Mouse (Mus musculus) heart, postnatal 25 days (tissue): ENCODE results near the gene Ube2e2. TPM values are rescaled to one million over a fixed set of nuclear protein-coding genes. Genes with fewer than 3 reads are reported as not detected.
"Not testable (repeated sequence)": the region's sequence is repeated elsewhere in the genome, so short reads cannot be mapped to it uniquely, and the experiment has no call there.

Experiments used
- DNase-seq: peaks from one replicate; pipeline ENCODE4 v3.0.0; 2022; ENCODE audit warnings: low spot score
- intact Hi-C: fragments of 180-260 bp; cut with DNase I; formaldehyde crosslinking; loops from one replicate; pipeline ENCODE4 v1.15.1; 2025
- total RNA-seq, 2 experiments: library from RNA; stranded (reverse); gene quantifications; 2 replicates each; pipeline ENCODE4 v1.2.3; 2021

Ube2e2 gene
- total RNA-seq, 2 experiments from 2014 or later: 14.3 to 15.3 TPM

DNA sequence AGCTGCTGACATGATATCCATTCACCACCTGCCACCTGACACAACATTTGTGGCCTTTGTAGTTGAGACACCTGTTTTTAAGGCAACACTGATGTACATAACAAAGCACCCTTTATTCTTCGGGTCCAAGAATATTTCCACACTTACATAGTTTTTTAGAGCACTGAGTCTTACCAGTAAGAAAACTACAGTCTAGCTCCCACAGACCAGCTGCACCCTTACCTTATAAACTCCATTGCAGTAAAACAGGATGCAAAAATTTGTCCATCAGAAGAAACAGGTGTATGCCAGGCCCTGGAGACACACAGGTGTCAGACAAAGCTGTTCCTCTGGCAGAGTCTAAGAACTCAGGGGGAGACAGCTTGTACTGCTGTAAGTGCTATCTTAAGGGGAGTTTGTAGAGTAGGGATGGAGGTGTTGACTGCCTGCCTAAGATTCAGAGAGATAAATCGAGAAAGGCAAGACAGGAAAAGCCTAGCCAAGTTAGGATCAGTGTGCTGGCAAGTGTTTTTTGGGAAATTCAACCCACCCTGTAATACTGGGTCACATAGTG is 244.9 kb downstream of the Ube2e2 start:
- no peak for DNase-seq
- intact Hi-C loops: no loop called here

DNA sequence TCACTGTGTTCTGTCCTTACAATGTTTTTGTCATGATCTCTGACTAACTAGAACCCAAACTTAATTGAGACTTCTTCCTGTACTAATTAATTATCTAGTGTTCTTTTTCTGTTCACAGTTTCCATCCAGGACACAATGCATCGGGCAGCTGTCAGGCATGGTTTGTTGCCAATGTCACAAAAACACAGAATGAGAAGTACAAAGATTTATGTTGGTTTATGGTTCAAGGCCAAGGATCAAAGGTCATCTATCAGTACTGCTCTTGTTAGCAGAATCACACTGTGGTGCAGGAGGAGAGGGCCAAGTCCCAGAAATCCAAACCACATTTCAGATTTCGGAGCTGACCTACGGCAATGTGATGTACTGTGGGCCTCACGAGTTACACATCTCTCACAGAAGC is 252.4 kb downstream of the Ube2e2 start:
- intact Hi-C loops: no loop called here
- no peak for DNase-seq

DNA sequence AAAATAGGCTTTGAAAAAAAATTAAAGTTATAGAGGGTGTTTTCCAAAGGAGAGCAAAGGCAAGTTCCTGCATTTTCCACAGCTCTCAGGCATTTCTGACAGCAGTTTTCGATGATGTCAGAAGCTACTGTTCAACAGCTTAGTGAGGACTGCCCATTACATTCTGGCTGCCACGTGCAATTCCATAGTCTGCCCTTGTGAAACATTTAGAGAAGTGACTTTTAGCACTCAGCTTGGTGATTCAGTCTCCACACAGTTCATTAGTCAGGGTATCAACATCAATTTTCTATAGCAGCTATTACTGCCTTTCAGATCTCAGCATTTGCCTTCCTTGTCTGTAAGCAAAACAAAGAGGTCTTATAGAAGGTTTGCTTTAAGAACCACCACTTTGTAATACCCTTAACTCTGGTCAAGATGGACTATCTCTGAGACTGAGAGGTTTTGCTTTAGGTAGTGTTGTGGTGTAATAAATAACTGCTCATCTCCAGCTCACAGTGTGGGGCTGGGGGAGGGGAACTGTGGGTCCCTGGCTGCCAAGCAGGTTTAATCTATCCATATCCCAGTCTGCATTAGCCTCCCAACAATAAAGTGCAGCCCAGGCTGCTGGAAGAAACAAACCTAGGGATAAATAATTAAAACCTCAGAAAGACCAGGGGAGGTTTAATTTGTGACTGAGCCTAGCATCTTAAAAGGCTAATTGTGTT is 255.2 kb downstream of the Ube2e2 start:
- no peak for DNase-seq
- intact Hi-C loops: no loop called here

DNA sequence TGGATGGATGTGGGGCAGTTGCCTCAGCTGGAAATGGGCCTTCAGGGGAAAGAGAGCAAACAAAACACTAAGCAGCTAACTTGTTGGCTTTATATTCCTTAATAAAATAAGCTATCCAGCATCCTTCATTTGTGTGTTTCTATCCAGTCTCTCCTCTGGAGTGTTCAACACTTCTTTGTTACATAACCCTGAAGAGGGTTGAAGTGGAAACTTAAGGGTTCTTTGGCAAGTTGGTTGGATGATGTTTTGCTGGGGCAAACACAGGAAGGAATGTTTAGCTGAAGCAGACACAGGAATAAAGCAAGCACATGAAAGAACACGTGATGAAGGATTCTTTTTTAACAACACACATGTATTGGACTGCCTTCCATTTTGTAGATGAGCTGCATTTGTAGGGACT is 256.3 kb downstream of the Ube2e2 start:
- intact Hi-C loops: no loop called here
- DNase-seq: no peak

DNA sequence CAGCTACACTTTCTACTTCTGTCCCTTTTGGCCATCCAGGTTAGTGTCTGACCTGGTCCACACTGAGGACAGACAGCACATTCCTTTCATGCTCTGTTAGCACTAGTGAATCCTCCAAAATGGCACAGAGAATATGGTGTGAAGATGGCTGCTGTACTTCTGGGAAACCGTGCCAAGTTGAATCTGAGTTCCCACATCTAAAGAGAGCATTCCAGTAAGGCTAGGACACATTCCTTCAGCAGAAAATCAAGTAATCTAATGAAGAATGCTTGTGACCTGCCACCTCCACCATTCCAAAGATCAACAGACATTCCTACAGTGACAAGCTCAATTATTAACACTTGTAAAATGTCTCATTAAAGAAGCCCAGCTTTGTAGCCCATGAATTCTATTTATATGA is 265.9 kb downstream of the Ube2e2 start:
- intact Hi-C loops: no loop called here
- no peak for DNase-seq

DNA sequence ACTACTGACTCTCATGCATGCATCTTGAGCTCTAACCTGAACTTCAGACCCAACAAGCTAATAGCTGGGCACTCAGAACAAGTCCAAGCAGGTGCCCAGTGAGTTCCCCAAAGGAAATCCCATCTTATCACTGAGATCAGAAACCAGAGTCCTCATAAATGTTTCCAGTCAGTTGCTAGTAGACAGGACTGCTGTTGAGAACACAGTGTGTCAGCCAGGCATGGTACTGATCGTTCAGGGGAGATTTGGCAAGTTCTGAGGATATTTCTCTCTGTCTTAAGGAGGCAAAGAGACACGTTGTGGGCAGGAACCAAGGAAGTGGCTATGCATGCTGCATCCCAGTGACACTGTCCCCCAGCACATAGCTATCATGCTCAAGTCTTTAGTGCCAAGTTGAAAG is 275.5 kb downstream of the Ube2e2 start:
- intact Hi-C loops: no loop called here
- DNase-seq: no peak

DNA sequence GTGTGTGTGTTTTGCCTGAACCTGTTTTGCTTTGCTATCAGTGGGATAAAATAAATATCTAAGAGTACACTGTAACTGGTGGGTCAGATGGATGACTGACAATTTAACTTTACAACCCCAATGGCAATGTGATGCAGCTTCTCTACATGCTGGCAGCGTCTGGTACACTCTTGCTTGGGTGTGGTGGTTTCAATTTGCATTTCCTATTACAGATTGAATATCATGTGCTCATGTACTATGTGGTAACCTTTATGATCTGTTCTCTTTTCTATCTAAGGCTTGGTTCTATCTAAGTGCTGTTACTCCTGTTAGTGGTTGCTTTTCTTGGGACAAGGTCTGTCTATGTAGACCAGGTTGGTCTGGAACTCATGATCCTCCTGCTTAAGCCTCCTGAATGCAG is 292.1 kb downstream of the Ube2e2 start:
- DNase-seq: no peak
- intact Hi-C loops: no loop called here

DNA sequence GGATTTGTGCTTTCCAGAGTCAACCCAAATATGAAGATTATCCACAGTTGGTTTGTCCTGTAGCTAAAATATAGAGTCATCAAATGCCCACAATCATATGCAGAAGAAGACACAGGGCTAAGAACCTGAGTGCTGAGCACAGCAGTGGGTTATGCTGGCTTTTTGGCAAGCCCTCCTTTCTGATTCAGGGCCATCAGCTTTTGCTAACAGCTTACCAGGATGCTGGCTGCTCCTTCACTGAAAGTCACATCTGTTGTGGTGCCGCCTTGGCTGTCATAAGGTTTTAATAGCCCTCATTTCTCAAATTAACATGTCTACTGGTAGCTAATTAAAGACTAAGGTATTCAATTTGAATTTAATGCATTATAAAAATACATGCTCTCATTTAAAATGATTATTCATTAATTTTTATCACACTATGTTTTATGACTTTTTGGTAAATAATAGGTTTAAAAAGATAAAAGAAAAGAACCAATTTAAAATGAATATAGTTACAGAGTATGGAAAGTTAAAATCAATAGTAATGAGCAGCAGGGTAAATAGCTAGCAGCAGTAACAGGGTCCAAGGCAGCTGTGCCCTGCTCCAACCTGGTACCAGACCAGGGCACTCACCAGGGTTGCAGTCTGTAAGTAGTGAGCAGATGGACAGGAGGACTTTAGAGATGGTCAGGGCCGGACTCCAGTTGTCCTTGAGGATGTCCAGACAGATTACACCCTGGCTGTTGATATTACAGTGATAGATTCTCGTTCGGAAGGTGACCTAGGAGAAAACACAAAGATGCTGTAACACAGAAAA is 307.6 kb downstream of the Ube2e2 start:
- no peak for DNase-seq
- intact Hi-C loops: no loop called here

DNA sequence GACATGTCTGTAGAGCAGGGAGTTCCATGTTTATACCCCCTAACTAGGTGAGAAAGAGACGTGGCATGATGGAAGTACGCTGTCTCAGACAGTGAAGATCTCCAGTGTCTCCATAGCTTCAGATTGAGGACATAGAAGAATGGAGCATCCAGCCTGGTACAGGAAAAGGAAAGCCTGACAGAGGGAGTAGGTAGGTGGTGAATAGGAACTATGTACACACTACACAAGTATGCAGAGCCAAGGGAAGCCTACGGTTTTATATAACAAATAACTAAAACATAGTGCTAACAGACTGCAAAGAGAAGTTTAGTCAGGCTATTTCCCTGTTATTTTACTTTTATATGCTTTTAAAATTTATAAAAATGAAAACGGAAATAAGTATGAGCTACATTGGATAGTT is 312.3 kb downstream of the Ube2e2 start:
- no peak for DNase-seq
- intact Hi-C loops: no loop called here

DNA sequence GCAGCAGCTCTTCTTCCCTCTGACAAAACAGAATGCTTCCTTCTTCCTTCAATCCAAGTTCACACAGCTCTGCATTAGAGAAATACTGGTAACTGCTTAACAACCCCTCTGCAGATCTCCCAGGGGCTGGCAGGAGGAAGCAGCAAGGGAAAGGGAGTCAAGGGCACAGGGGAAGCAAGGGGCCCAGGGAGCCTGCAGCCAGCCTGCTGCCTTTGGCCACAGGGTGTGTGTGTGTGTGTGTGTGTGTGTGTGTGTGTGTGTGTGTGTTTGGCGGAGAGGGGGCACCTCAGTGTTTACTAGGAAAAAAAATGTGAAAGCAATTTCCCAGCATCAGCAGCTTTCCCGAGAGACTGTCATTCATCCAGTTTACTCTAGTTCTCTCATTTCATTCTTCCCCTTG is 319.3 kb downstream of the Ube2e2 start:
- DNase-seq: no peak
- intact Hi-C loops: no loop called here

DNA sequence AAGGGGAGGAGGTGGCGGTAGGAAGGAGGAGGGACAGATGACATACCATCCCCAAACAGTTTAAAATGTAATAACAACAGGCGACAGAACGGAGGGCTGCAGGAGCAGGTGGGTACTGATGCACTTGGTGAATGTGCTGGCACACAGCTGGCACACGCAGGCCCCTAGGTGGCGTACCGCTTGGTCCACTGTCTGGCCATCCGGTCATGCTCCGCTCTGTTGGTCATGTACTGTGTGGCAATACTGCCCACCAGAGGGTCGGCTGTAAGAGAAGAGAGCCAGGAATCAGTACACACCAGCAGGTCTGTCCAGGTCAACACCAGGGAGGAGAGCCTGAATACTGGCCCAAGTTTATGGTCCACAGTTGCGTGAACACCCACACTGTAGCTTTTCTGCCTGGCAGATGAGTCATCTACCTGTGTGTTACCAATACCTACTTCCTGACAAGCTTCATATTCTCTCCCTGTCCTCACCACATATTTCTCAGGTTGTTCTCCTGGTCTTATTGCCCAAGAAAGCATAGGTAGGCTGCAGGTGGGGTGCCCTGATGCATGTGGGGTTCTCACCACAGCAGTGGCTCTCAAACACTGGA is 319.8 kb downstream of the Ube2e2 start:
- intact Hi-C loops: no loop called here
- DNase-seq: no peak

DNA sequence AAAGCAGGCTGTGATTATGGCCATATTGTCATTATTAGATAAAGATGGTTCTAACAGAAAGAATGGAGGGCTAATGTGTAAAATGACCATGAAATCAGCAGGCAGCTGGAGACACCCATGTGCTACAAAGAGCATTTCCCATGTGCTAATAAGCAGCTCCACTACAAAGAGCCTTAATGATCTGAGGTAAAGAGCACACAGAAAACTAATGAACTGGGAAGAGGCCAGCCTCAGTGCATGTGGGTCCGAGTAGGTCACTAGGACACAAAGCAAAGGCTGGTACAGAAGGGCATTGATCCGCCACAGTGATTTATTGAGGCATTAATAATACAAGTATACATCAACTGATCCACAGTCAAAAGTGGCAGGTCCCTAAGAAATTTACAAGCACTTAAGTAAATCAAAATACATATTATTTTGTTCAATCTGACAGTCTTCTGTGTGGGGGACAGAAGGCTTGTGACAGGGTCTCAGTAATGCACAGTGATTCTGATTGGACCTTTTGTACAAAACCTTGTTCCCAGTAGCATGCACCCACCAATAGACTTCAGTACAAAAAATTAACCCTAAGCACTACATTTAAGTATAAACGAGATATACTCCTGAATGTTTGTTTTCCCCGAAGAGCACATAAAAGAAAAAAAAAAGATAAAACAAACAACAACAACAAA is 320.6 kb downstream of the Ube2e2 start:
- no peak for DNase-seq
- intact Hi-C loops: no loop called here

DNA sequence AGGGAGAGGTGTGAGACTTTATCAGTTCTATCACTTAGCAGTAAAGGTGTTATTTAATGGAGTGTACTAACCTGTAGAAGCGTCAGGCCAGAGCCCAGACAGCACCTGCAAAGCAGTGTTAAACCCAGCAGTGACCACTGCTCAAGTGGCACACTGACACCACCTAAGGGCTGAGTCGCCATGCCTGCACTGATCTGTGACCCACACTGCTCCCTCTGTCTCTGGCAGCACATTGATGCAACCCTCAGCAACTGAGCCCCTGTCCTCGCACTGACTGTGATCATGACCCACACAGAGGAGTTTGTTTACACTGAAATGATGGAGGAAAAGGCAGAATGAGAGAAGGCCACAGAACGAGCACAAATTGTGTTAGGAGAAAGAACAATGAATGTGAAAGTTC is 321.2 kb downstream of the Ube2e2 start:
- intact Hi-C loops: no loop called here

DNA sequence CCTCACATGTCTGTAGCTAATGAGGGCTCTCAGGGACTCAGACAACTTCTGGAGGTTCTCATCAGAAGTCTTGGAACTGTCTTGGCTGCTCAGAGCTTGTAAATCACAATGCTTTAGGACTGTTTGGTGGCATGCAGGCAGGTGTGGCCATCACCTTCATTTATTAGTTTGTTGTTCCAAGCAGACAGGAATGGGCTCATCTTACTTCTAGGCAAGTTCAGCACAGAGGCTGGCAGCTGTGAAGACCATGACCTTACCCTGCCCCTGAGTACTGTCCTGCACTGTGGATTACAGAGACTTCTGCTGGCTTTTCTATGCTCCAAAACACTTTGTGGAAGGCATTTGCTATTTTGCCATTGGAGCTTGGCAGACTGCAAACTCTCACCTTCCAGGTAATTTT is 324.5 kb downstream of the Ube2e2 start:
- intact Hi-C loops: no loop called here
- DNase-seq: no peak

More for the DNA sequence above, 321.2 kb downstream of the Ube2e2 start:
- DNase-seq: no peak

DNA sequence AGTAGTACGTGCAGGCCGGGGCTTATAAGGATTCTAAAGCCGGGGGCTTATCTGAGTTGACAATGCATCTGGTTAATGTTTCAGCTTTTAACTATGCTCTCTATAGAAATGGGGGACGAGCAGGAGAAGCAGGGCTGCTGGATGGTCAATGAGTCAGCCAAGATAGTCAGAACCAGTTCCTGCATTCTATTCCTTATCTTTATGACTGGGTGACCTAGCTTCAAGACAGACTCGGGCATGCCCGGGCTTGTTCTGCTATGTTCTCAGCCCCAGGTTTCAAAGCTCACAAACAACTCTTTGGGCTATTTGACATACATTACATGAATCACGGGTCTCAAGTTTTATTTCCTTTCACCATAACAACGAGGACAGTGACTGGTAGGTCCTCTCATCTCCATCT is 329.1 kb downstream of the Ube2e2 start:
- intact Hi-C loops, DNase-seq: not testable (repeated sequence)

DNA sequence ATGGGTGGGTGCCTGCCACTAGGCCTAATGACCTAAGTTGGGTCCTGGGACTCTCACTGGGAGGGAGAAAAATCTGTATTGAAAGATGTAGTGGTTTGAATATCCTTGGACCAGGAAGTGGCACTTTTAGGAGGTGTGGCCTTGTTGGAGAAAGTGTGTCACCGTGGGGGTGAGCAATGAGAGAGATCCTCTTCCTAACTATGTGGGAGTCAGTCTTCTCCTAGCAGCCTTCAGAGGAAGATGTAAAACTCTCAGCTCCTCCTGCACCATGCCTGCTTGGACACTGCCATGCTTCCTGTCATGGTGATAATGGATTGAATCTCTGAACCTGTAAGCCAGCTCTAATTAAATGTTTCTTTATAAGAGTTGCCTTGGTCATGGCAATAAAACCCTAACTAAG is 338.8 kb downstream of the Ube2e2 start:
- intact Hi-C loops: no loop called here

DNA sequence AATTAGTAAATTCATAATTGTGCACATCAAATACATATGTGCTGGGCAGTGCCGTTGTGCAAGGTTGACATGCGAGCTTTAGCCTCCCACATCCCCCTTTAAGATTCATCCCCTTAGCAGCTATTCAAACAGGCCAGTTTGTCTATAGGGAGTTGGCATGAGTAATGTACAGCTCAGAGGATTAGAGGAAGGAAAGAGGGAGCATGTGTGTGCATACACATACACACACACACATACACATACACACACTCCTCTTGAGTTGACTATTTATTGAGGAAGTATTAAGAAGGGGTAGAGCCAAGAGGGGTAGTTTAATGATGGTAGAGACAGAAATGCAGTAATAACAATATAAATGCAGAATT is 339.5 kb downstream of the Ube2e2 start:
- intact Hi-C loops: no loop called here
- no peak for DNase-seq

More for the DNA sequence above, 338.8 kb downstream of the Ube2e2 start:
- no peak for DNase-seq

DNA sequence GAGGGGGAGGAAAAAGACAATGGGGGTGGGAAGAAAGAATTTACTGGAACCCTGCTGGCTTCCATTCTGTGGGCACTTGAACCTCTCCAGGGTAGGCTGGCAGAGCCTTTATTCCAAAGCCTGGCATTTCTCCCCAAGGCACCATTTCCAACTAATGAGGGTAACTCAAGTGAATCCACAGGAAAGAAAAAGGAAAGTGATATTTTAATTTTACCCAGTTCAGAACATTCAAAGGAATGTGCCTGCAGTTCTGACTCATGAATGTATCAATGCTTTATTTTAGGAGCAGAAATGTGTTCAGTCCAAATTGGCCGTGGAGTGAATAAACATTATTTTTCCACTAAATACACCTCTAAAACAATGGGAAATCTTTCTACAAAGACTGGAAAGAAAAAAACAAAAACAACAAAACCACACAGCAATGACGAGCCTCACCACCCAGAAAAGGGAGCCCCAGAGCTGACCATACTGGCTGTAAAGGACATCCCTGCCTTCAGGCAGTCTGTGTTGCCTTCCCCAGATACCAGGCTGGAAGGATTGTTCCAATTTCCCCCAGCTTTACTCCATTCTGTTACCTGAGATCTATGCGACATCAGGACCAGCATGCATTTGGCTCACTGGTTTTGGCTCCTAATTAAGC is 340.0 kb downstream of the Ube2e2 start:
- intact Hi-C loops: no loop called here
- DNase-seq: no peak

DNA sequence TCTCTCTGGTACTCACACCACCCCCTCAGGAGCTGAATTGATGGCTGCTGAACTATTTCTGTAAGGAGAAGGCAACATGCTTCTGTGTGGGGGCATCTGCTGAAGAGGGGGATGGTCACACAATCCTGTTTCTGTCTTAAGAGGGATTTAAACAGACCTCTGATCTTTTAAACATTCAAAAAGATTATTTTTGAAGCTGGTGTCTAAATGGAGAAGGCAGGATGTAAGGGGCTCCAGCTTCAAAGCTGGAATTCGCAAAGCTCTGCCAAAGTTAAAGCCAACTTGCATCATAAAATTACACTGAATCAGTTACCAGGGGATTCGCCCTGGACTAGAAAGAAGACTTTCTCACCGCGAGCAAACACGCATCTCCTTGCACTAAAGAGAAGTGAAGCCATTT is 346.5 kb downstream of the Ube2e2 start:
- intact Hi-C loops: loop anchor here (2.0 kb wide), 1 partner anchor 49 kb away; no protein-coding TSS in a partner anchor

DNA sequence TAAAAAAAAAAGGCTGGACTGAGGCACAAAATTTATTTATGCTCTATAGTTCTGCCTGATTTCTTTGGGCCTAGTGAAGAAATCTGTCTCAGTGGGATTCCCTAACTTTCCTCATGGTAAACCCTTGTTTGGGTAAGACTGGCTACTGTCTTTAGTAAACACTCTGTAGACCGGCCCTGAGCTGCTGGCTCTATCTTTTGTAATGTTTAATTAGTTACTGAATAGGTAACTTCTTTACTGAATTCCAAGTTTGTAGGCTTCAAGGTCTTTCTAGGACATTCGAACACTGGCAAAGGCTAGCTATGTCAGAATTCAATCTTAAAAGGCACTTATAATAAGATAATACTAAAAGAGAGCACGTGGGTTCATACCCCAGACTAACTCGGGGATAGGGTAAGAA is 355.0 kb downstream of the Ube2e2 start:
- DNase-seq, intact Hi-C loops: not testable (repeated sequence)

More for the DNA sequence above, 346.5 kb downstream of the Ube2e2 start:
- no peak for DNase-seq
